Mouse (Mus musculus): ENCODE data around the gene Kansl1l.

GRCm38 (mm10) chr1:66817453-66817839 is at the start of gene Kansl1l:
- TF ChIP-seq CTCF (IDR thresholded peaks at IDR 0.05; ENCODE audit: insufficient read depth, low read length) (no peak), POLR2A (IDR thresholded peaks at IDR 0.05; ENCODE audit: borderline replicate concordance, extremely low read depth, low read depth, low read length) (peak; percentile 43)

Data from lung, adult 2 months (tissue).